Mouse (Mus musculus) limb, embryonic 14.5 days (tissue): ENCODE data around the gene Emc8. TPM values are rescaled to one million over a fixed set of nuclear protein-coding genes. Genes with fewer than 3 reads are reported as not detected.

Experiments
- ATAC-seq: fragments of 200-750 bp; cut with Nextera tagmentation; 2 replicates; pipeline ENCODE4 v1.8.0; 2017; ENCODE audit warnings: low read depth, moderate number of reproducible peaks, moderate TSS enrichment; ENCODE audit not compliant: low FRiP score
- DNase-seq: peaks from one replicate; pipeline ENCODE4 v3.0.0-alpha.2; 2015; ENCODE audit warnings: low spot score
- H3K27ac ChIP-seq: fragments of 300-500 bp; sonication (generic); replicated peaks from 2 replicates; pipeline ENCODE4 v1.5.1; 2014; ENCODE audit warnings: low read depth, mild to moderate bottlenecking, low read length, moderate library complexity, mixed read lengths
- H3K27me3 ChIP-seq: fragments of 300-500 bp; sonication (generic); 2 replicates; pipeline ENCODE4 v1.6.1; 2014; ENCODE audit warnings: low read length, mixed read lengths; ENCODE audit not compliant: control insufficient read depth, insufficient read depth
- H3K36me3 ChIP-seq: fragments of 300-500 bp; sonication (generic); 2 replicates; pipeline ENCODE4 v1.6.1; 2014; ENCODE audit warnings: mild to moderate bottlenecking, low read length, moderate library complexity, mixed read lengths; ENCODE audit not compliant: control insufficient read depth, insufficient read depth
- H3K4me1 ChIP-seq: fragments of 300-500 bp; sonication (generic); 2 replicates; pipeline ENCODE4 v1.6.1; 2014; ENCODE audit warnings: antibody characterized with exemption, low read length, mixed read lengths; ENCODE audit not compliant: control insufficient read depth, insufficient read depth
- H3K4me2 ChIP-seq: fragments of 300-500 bp; sonication (generic); replicated peaks from 2 replicates; pipeline ENCODE4 v1.6.1; 2014; ENCODE audit warnings: low read depth, mild to moderate bottlenecking, low read length, moderate library complexity; ENCODE audit not compliant: severe bottlenecking
- H3K4me3 ChIP-seq: fragments of 300-500 bp; sonication (generic); replicated peaks from 2 replicates; pipeline ENCODE4 v1.5.1; 2014; ENCODE audit warnings: low read length
- H3K9ac ChIP-seq: fragments of 300-500 bp; sonication (generic); 2 replicates; pipeline ENCODE4 v1.6.1; 2014; ENCODE audit warnings: mild to moderate bottlenecking, low read depth, low read length, moderate library complexity; ENCODE audit not compliant: severe bottlenecking
- H3K9me3 ChIP-seq: fragments of 300-500 bp; sonication (generic); 2 replicates; pipeline ENCODE4 v1.6.1; 2016; ENCODE audit warnings: low read length; ENCODE audit not compliant: control insufficient read depth
- POLR2A ChIP-seq: fragments of 200-500 bp; IDR thresholded peaks from 2 replicates; pipeline ENCODE4 v1.8.0; 2012; ENCODE audit warnings: inconsistent platforms, mild to moderate bottlenecking, moderate library complexity, borderline replicate concordance; ENCODE audit not compliant: insufficient read depth, insufficient read length; ENCODE audit errors: extremely low read depth
- WGBS: fragments of 180-500 bp; shearing (Covaris S2); extraction: QIAGEN DNeasy Blood & Tissue Kit; methylation state at CpG from one replicate; pipeline ENCODE4 v1.1.7; 2014; 5-methylcytosine and 5-hydroxymethylcytosine counted together
- polyA plus RNA-seq, 2 experiments: library from polyadenylated mRNA; depleted of rRNA in 1 of 2; stranded (reverse) in 1 of 2; unstranded in 1 of 2; fragments of >200 nt; fragmentation: Nextera tagmentation in 1 of 2; extraction: Ambion mirVana in 1 of 2; gene quantifications; 2 replicates each; pipeline versions ENCODE4 v1.2.1 to v1.2.3; 2012 to 2014

Gene Emc8
- polyA plus RNA-seq, 2 experiments: 109 to 238 TPM

DNA sequence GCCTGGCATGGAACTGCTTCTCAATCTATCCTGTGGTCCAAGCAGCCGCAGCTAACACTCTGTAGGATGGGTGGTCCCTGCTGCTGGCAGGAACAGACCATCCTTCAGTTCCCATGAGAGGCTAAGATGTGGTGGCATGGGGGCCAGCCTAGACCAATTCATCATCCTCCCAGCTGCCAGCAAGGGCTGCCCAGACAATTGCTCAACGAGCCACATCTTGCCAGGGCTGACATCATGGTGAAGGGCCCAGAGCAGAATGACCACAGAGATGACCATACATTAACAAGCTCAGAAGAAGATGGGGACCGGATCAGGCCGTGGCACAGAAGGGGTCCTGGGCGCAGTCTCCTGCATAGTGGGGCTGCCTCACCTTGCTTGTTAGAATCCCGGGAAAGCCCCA lies 57.5 kb downstream of the Emc8 start:
- DNase-seq (no peak), ATAC-seq (no peak)
- no peak overlapping the region for H3K4me2 ChIP-seq
- WGBS: 78% methylated on average over 6 of the region's 6 CpGs
- H3K9me3 ChIP-seq: no peaks in the 10 kb centered on the region
- no peaks in the 10 kb centered on the region for H3K27me3 ChIP-seq
- no peak overlapping the region for H3K4me3 ChIP-seq
- TF ChIP-seq POLR2A: no peak
- H3K36me3 ChIP-seq: no peaks in the 10 kb centered on the region
- H3K27ac ChIP-seq: no peak overlapping the region
- H3K9ac ChIP-seq: no peak overlapping the region
- no peaks in the 10 kb centered on the region for H3K4me1 ChIP-seq

DNA sequence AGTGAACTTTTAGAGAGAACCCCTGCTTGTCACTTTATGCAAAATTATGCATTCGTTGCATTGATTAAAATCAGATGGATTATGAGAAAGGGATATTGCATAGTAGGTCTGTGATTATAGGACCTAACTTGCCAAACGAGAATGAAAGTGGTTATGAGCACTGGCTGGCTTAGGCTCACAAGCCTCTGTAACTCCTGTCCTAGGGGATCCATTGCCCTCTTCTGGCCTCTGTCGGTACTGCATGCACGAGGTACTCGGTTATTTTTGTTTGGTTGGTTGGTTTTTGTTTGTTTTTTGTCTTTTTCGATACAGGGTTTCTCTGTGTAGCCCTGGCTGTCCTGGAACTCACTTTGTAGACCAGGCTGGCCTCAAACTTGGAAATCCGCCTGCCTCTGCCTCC lies 60.5 kb downstream of the Emc8 start:
- H3K9me3 ChIP-seq: no peaks in the 10 kb centered on the region
- 15% methylated on average over 7 of the region's 7 CpGs for WGBS
- H3K36me3 ChIP-seq: no peaks in the 10 kb centered on the region
- DNase-seq: peak; percentile 53
- no peaks in the 10 kb centered on the region for H3K4me1 ChIP-seq
- H3K9ac ChIP-seq: no peak overlapping the region
- no peak overlapping the region for H3K4me2 ChIP-seq
- TF ChIP-seq POLR2A: no peak
- H3K4me3 ChIP-seq: no peak overlapping the region
- ATAC-seq: peak; percentile 67; the same call in 1 of the 2 replicates
- no peak overlapping the region for H3K27ac ChIP-seq
- H3K27me3 ChIP-seq: no peaks in the 10 kb centered on the region

DNA sequence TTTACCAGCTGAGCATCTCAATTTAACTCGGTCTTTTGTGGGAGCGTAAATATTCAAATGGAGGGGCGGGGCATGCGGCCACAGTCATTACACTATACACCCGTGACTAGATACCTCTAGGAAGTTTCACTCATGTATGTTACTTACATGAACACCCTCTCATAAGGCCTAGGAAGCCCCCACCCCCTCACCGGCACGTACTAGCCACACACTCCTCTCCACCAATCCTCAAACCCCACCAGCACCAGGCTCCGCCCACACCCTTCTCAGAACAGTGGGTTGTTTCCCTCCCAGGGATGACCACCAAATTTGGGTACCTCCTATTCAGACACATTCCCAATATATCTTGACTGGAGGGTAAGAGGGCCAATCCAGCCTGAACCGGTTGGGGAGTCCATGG lies 60.9 kb downstream of the Emc8 start:
- Histone ChIP-seq H3K4me2 (no peak overlapping the region), H3K27me3 (no peaks in the 10 kb centered on the region), H3K4me3 (no peak overlapping the region), H3K36me3 (no peaks in the 10 kb centered on the region), H3K9ac (no peak overlapping the region), H3K4me1 (no peaks in the 10 kb centered on the region), H3K9me3 (no peaks in the 10 kb centered on the region), H3K27ac (no peak overlapping the region)
- no peak for DNase-seq
- 79% methylated on average over 9 of the region's 9 CpGs for WGBS
- TF ChIP-seq POLR2A: no peak
- ATAC-seq: no peak

Other genes with a start within 250 kb of the Emc8 start
- gene Gins2, start 79.3 kb downstream of the Emc8 start, polyA plus RNA-seq (2012; rRNA removed): 72.3 and 97.9 TPM in 2 replicates
- 92.4 and 107 TPM in 2 replicates for gene Gins2, start 79.3 kb downstream of the Emc8 start, polyA plus RNA-seq (2014; fragmentation: Nextera tagmentation; extraction: Ambion mirVana)
- 6.4 and 6.6 TPM in 2 replicates for gene 1190005I06Rik, start 20.9 kb downstream of the Emc8 start, polyA plus RNA-seq (2012; rRNA removed)
- gene 1190005I06Rik, start 20.9 kb downstream of the Emc8 start, polyA plus RNA-seq (2014; fragmentation: Nextera tagmentation; extraction: Ambion mirVana): 8.3 and 8.7 TPM in 2 replicates
- gene Gm27021, start 494 bp downstream of the Emc8 start, polyA plus RNA-seq (2012; rRNA removed): 3.4 and 4.3 TPM in 2 replicates
- 2.2 and 3.0 TPM in 2 replicates for gene Gm27021, start 494 bp downstream of the Emc8 start, polyA plus RNA-seq (2014; fragmentation: Nextera tagmentation; extraction: Ambion mirVana)
- 736 and 1,017 TPM in 2 replicates for gene Cox4i1, start 351 bp downstream of the Emc8 start, polyA plus RNA-seq (2012; rRNA removed)
- 948 and 964 TPM in 2 replicates for gene Cox4i1, start 351 bp downstream of the Emc8 start, polyA plus RNA-seq (2014; fragmentation: Nextera tagmentation; extraction: Ambion mirVana)
- 2.5 and 4.1 TPM in 2 replicates for gene Irf8, start 67.8 kb upstream of the Emc8 start, polyA plus RNA-seq (2012; rRNA removed)
- 4.3 and 4.9 TPM in 2 replicates for gene Irf8, start 67.8 kb upstream of the Emc8 start, polyA plus RNA-seq (2014; fragmentation: Nextera tagmentation; extraction: Ambion mirVana)